Mouse (Mus musculus) limb, embryonic 15.5 days (tissue): ENCODE results near the gene Slain1. TPM values are rescaled to one million over a fixed set of nuclear protein-coding genes. Genes with fewer than 3 reads are reported as not detected.

Experiments
- ATAC-seq: fragments of 200-750 bp; cut with Nextera tagmentation; 2 replicates; pipeline ENCODE4 v1.8.0; 2017; ENCODE audit warnings: low read depth, moderate TSS enrichment; ENCODE audit not compliant: insufficient number of reproducible peaks, low FRiP score, low TSS enrichment
- H3K27ac ChIP-seq: fragments of 300-500 bp; sonication (generic); 2 replicates; pipeline ENCODE4 v1.5.1; 2015; ENCODE audit warnings: moderate library complexity, mild to moderate bottlenecking, inconsistent platforms
- H3K27me3 ChIP-seq: fragments of 300-500 bp; sonication (generic); 2 replicates; pipeline ENCODE4 v1.6.1; 2015; ENCODE audit warnings: inconsistent platforms
- H3K36me3 ChIP-seq: fragments of 300-500 bp; sonication (generic); 2 replicates; pipeline ENCODE4 v1.6.1; 2015; ENCODE audit warnings: inconsistent platforms
- H3K4me1 ChIP-seq: fragments of 300-500 bp; sonication (generic); 2 replicates; pipeline ENCODE4 v1.6.1; 2015; ENCODE audit warnings: inconsistent platforms
- H3K4me2 ChIP-seq: fragments of 300-500 bp; sonication (generic); 2 replicates; pipeline ENCODE4 v1.6.1; 2015; ENCODE audit warnings: mild to moderate bottlenecking, inconsistent platforms
- H3K4me3 ChIP-seq: fragments of 300-500 bp; sonication (generic); 2 replicates; pipeline ENCODE4 v1.5.1; 2015; ENCODE audit warnings: mild to moderate bottlenecking, inconsistent platforms
- H3K9ac ChIP-seq: fragments of 300-500 bp; sonication (generic); 2 replicates; pipeline ENCODE4 v1.6.1; 2015; ENCODE audit warnings: inconsistent platforms
- H3K9me3 ChIP-seq: fragments of 300-500 bp; sonication (generic); 2 replicates; pipeline ENCODE4 v1.6.1; 2016; ENCODE audit warnings: inconsistent platforms
- WGBS: fragments of 180-500 bp; shearing (Covaris S2); methylation state at CpG from one replicate; pipeline ENCODE4 v1.1.7; 2015; 5-methylcytosine and 5-hydroxymethylcytosine counted together
- polyA plus RNA-seq: library from polyadenylated mRNA; unstranded; fragments of >200 nt; fragmentation: Nextera tagmentation; extraction: Ambion mirVana; gene quantifications from 2 replicates; pipeline ENCODE4 v1.2.1, GENCODE M21; 2015

Gene Slain1
- polyA plus RNA-seq: 0.68 and 1.3 TPM in 2 replicates

- 0% methylated on average over 32 of the region's 32 CpGs for WGBS
These were observed at the start of gene Slain1 for GRCm38 (mm10) chr14:103649896-103650334. Gene Slain1, plus strand, starts transcription at chr14:103650228.

GRCm38 (mm10) chr14:103608063-103608462, 42.0 kb upstream of the Slain1 start:
- ATAC-seq: no peak
- no peaks in the 10 kb centered on the region for H3K27me3 ChIP-seq
- no peak overlapping the region for H3K9ac ChIP-seq
- H3K4me1 ChIP-seq: no peaks in the 10 kb centered on the region
- no peak overlapping the region for H3K4me2 ChIP-seq
- no peaks in the 10 kb centered on the region for H3K36me3 ChIP-seq
- 76% methylated on average over 8 of the region's 8 CpGs for WGBS
- no peak overlapping the region for H3K27ac ChIP-seq
- H3K9me3 ChIP-seq: no peaks in the 10 kb centered on the region
- H3K4me3 ChIP-seq: no peak overlapping the region

More at GRCm38 (mm10) chr14:103649896-103650334, at the start of gene Slain1:
- H3K36me3 ChIP-seq: no peaks in the 10 kb centered on the region
- peaks cover 23% of the 10 kb centered on the region for H3K27me3 ChIP-seq
- peak within 1 kb of the TSS; percentile 100 for H3K4me2 ChIP-seq
- peak within 1 kb of the TSS; percentile 43 for H3K27ac ChIP-seq
- H3K4me3 ChIP-seq: peak within 1 kb of the TSS; percentile 72
- H3K9me3 ChIP-seq: no peaks in the 10 kb centered on the region
- H3K4me1 ChIP-seq: peaks cover 17% of the 10 kb centered on the region
- ATAC-seq: peak; percentile 85
- peak within 1 kb of the TSS; percentile 42 for H3K9ac ChIP-seq

- no peak overlapping the region for H3K9ac ChIP-seq
- no peaks in the 10 kb centered on the region for H3K36me3 ChIP-seq
- no peak for ATAC-seq
- H3K4me3 ChIP-seq: no peak overlapping the region
- H3K27me3 ChIP-seq: no peaks in the 10 kb centered on the region
- no peak overlapping the region for H3K4me2 ChIP-seq
- H3K9me3 ChIP-seq: no peaks in the 10 kb centered on the region
- H3K27ac ChIP-seq: no peak overlapping the region
- WGBS: 65% methylated on average over 6 of the region's 6 CpGs
- no peaks in the 10 kb centered on the region for H3K4me1 ChIP-seq
These were observed 36.3 kb upstream of the Slain1 start for GRCm38 (mm10) chr14:103613573-103614271.

GRCm38 (mm10) chr14:103614272-103614587, 35.8 kb upstream of the Slain1 start:
- Histone ChIP-seq H3K27ac (no peak overlapping the region), H3K4me1 (no peaks in the 10 kb centered on the region), H3K4me3 (no peak overlapping the region), H3K4me2 (no peak overlapping the region), H3K27me3 (no peaks in the 10 kb centered on the region), H3K9ac (no peak overlapping the region), H3K36me3 (no peaks in the 10 kb centered on the region), H3K9me3 (no peaks in the 10 kb centered on the region)
- no peak for ATAC-seq
- 88% methylated on average over 4 of the region's 4 CpGs for WGBS

- Histone ChIP-seq H3K9me3 (no peaks in the 10 kb centered on the region), H3K36me3 (no peaks in the 10 kb centered on the region), H3K27me3 (no peaks in the 10 kb centered on the region), H3K27ac (no peak overlapping the region), H3K4me1 (no peaks in the 10 kb centered on the region), H3K4me3 (no peak overlapping the region), H3K4me2 (no peak overlapping the region), H3K9ac (no peak overlapping the region)
- WGBS: 90% methylated on average over 4 of the region's 4 CpGs
- ATAC-seq: no peak
These were observed 30.3 kb upstream of the Slain1 start for GRCm38 (mm10) chr14:103619756-103620155.

- no peak overlapping the region for H3K9ac ChIP-seq
- H3K27ac ChIP-seq: no peak overlapping the region
- no peaks in the 10 kb centered on the region for H3K9me3 ChIP-seq
- no peaks in the 10 kb centered on the region for H3K4me1 ChIP-seq
- no peak overlapping the region for H3K4me3 ChIP-seq
- no peaks in the 10 kb centered on the region for H3K27me3 ChIP-seq
- WGBS: 88% methylated on average over 2 of the region's 2 CpGs
- H3K4me2 ChIP-seq: no peak overlapping the region
- ATAC-seq: no peak
- no peaks in the 10 kb centered on the region for H3K36me3 ChIP-seq
These were observed 28.8 kb upstream of the Slain1 start for GRCm38 (mm10) chr14:103621207-103621606.

- ATAC-seq: no peak
- Histone ChIP-seq H3K27ac (no peak overlapping the region), H3K9ac (no peak overlapping the region), H3K9me3 (no peaks in the 10 kb centered on the region), H3K36me3 (no peaks in the 10 kb centered on the region), H3K4me2 (no peak overlapping the region), H3K27me3 (no peaks in the 10 kb centered on the region), H3K4me1 (no peaks in the 10 kb centered on the region), H3K4me3 (no peak overlapping the region)
- WGBS: 86% methylated on average over 6 of the region's 6 CpGs
These were observed 23.9 kb upstream of the Slain1 start for GRCm38 (mm10) chr14:103626100-103626499.

GRCm38 (mm10) chr14:103629639-103630364, 20.2 kb upstream of the Slain1 start:
- Histone ChIP-seq H3K27ac (no peak overlapping the region), H3K27me3 (no peaks in the 10 kb centered on the region), H3K36me3 (no peaks in the 10 kb centered on the region), H3K9ac (no peak overlapping the region), H3K9me3 (no peaks in the 10 kb centered on the region), H3K4me1 (no peaks in the 10 kb centered on the region), H3K4me2 (no peak overlapping the region), H3K4me3 (no peak overlapping the region)
- no peak for ATAC-seq
- WGBS: 71% methylated on average over 7 of the region's 7 CpGs

GRCm38 (mm10) chr14:103630545-103630944, 19.5 kb upstream of the Slain1 start:
- Histone ChIP-seq H3K27ac (no peak overlapping the region), H3K9me3 (no peaks in the 10 kb centered on the region), H3K27me3 (no peaks in the 10 kb centered on the region), H3K4me1 (no peaks in the 10 kb centered on the region), H3K4me2 (no peak overlapping the region), H3K36me3 (no peaks in the 10 kb centered on the region), H3K9ac (no peak overlapping the region), H3K4me3 (no peak overlapping the region)
- ATAC-seq: no peak
- 83% methylated on average over 8 of the region's 8 CpGs for WGBS

- WGBS: 80% methylated on average over 3 of the region's 3 CpGs
- no peaks in the 10 kb centered on the region for H3K9me3 ChIP-seq
- no peak for ATAC-seq
These were observed 6.1 kb upstream of the Slain1 start for GRCm38 (mm10) chr14:103643933-103644332.

GRCm38 (mm10) chr14:103647981-103648380, 2.0 kb upstream of the Slain1 start:
- 78% methylated on average over 2 of the region's 2 CpGs for WGBS

More at GRCm38 (mm10) chr14:103643933-103644332, 6.1 kb upstream of the Slain1 start:
- Histone ChIP-seq H3K27me3 (no peaks in the 10 kb centered on the region), H3K9ac (no peak overlapping the region), H3K27ac (no peak overlapping the region), H3K4me1 (no peaks in the 10 kb centered on the region), H3K36me3 (no peaks in the 10 kb centered on the region), H3K4me3 (no peak overlapping the region), H3K4me2 (no peak overlapping the region)

GRCm38 (mm10) chr14:103648623-103649255, 1.3 kb upstream of the Slain1 start:
- no peak overlapping the region for H3K4me2 ChIP-seq
- no peak for ATAC-seq
- no peak overlapping the region for H3K27ac ChIP-seq
- H3K4me1 ChIP-seq: peaks cover 17% of the 10 kb centered on the region
- H3K27me3 ChIP-seq: peaks cover 23% of the 10 kb centered on the region
- no peaks in the 10 kb centered on the region for H3K9me3 ChIP-seq
- H3K36me3 ChIP-seq: no peaks in the 10 kb centered on the region
- 39% methylated on average over 12 of the region's 12 CpGs for WGBS
- no peak overlapping the region for H3K4me3 ChIP-seq
- no peak overlapping the region for H3K9ac ChIP-seq

More at GRCm38 (mm10) chr14:103647981-103648380, 2.0 kb upstream of the Slain1 start:
- Histone ChIP-seq H3K36me3 (no peaks in the 10 kb centered on the region), H3K9me3 (no peaks in the 10 kb centered on the region), H3K4me1 (peaks cover 17% of the 10 kb centered on the region), H3K4me3 (no peak overlapping the region), H3K27ac (no peak overlapping the region), H3K27me3 (peaks cover 23% of the 10 kb centered on the region), H3K4me2 (no peak overlapping the region), H3K9ac (no peak overlapping the region)
- no peak for ATAC-seq
